Mouse (Mus musculus): ENCODE measurements around the gene Ssmem1.

The Ssmem1 gene

DNA sequence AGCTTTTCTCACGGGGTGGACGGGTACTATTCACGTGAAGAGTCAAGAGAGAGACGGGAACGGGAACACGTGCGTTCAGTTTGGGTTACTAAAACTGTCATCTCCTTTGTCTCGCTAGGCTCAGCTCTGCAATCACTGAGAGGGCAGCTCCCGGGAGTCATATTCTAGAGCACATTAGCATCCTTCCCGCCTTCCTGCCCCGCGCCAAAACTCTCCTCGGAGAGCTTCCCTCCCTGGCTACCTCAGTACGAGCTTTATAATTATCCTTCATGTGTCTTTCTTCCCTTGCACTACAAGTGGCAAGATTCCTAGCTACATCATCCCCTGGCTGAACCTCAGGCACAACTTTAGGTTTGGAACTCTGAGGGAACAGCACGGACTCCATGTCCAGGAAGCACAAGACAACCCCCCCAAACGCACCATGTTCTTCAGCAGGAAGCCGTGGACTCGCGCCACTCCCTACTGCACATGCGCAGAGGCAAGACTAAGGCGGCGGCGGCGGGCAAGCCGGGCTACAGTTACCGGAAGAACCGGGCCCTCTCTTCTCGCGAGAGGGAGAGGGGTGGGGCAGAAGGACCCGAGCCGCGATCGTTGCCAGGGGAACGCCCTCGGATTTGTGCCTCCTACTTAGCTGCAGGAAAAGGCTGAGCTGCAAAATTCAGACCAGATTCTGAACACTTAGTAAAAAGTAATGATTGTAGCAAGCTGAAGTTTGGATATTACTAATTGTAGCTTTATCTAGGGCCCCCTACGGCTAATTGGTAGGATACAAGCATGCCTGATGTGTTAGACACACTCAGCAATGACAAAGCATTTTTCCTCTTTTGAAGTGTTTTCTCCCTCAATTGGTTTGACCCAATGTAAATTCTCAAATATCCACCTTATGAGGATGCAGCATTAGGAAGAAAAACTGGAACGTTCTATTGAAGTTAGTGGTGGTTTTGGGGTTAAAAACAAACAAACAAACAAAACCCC is at the start of gene Ssmem1, which contains the start of gene Tmem209:
Gene Ssmem1, plus strand, starts transcription at position 585 of the 975 bp plus-strand sequence.
Gene Tmem209, minus strand, starts transcription at position 519 of the 975 bp plus-strand sequence.
- DNase-seq (ENCODE audit: low spot score in 2 of 2), result peak; percentile 95 to 99

DNA sequence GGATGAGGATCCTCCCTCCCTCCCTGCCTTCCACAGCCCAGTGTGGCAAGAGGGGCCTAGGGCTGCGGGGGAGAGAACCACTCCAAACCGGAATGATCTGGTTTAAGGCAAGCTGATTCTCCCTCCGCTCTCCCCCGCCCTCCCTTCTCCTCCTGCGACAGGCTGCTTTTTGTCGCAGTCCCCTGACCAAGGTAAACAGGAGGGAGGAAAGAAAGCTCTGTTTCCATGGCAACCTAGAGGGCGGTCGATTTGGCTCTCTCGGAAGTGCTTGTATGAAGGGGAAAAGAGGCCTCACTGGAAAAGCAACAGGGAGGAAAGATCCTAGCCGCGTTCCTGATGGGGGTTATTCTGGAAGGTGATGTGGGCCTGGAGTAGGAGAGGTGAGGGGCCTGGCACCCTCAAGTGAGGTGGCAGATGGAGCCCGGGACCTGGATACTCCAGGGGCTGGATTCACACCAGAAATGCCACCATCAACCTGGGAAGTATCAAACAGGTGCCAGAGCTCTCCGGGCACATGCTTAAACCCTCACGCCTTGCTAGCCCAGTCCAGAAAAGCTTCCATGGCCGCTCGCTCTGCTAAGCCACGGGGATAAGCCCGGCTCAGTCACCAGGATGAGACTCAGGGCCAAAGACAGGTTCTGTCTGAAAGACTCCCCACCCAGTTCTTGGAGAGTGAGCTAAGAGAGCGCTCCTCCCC is 48.8 kb upstream of the Ssmem1 start:
- no peak for DNase-seq (ENCODE audit: low spot score in 2 of 2)

DNA sequence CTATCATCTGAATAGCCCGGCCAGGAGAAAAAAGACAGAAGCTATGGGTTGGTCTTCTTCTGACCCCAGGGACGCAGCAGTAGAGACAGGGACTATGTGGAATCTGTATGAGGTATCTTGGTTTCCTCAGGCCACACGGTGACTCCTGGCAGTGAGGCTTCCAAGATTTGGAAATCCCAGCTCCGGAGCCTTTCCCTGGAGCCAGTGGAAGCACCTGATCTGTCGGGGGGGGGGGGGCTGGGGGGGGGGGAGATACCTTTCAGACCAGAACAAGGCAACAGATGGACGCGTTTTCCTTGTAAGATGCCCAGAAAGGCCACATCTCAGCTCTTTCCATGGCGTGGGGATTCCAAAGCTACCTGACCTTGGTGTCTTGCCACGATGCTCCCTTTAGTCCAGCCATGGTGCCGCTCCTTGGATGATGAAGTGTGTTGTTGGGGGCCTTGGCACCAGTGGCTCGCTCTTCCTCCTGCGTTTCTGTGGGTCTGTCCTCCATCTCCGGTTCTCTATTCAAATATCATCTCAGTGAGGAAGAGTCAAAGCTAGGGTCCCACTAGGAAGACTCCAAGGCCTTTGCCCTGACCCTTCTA is 47.8 kb upstream of the Ssmem1 start:
- DNase-seq (ENCODE audit: low spot score in 2 of 2), result no peak

DNA sequence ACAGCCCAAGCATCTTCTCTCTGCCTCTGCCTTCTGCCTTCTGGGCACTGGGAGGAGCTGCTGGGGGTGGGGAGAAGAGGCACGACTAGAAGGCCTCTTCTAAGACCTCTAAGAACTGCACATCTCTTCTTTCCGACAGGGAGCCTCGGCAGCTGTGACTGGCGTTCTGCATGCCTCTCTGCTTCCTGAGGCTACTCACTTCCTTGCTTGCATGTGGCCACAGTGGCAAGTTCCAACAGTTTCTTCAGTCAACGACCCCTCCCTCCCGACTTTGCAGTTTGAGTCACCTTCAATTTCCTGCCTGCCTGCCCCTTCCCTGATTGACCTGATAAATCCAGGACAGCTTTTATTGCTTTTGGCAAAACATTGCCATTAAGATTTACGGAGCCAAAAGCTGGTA is 46.8 kb upstream of the Ssmem1 start:
- DNase-seq (ENCODE audit: low spot score in 2 of 2), result peak in 1 of 2 experiments; percentile 56

DNA sequence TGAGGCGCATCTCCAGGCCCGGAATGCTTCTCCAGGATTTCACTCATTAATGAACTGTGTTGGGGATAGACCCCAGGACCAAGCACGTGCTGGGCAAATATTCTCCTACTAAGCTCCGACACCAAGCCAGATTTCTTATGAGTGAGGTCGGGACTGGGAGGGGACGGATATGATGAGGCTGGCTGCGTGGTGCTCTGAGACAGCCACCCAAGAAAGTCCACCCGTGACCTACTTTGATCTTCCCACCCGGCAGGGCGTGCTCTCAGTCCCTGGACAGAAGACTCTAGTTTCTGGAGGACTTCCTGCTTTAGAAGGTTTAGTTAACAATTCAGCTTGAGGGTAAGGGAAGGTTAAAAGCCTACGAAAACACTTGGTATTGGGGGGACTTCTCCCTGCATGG is 44.1 kb upstream of the Ssmem1 start:
- no peak for DNase-seq (ENCODE audit: low spot score in 2 of 2)

GRCm38 (mm10) chr6:30468058-30468457 is 41.6 kb upstream of the Ssmem1 start:
- no peak for DNase-seq (ENCODE audit: low spot score in 2 of 2)

- no peak for DNase-seq (ENCODE audit: low spot score in 2 of 2)
These were observed 41.0 kb upstream of the Ssmem1 start for GRCm38 (mm10) chr6:30468684-30469083.

DNA sequence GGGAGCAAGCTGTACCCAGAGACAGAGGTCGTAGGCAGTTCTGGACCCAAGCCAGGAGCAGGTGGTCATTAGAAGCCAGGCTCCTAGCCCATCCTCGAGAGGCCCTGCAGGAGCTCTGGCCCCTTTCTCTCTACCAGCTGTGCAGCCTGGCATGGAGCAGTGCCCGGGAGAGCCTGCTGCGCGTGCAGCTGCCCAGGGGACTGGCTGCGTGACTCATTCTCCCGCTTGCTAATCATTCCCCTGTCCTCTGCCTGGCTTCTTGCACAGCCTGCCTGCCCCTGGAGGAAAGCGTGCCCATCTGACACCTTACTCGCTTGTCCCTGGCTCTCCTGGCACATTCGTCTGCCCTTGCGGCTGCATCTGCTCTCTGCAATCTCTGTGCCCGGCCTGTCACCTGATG is 40.3 kb upstream of the Ssmem1 start:
- no peak for DNase-seq (ENCODE audit: low spot score in 2 of 2)

GRCm38 (mm10) chr6:30471706-30472105 is 37.9 kb upstream of the Ssmem1 start:
- no peak for DNase-seq (ENCODE audit: low spot score in 2 of 2)

GRCm38 (mm10) chr6:30476025-30476765 is 33.5 kb upstream of the Ssmem1 start:
- DNase-seq (ENCODE audit: low spot score in 2 of 2), result no peak

DNA sequence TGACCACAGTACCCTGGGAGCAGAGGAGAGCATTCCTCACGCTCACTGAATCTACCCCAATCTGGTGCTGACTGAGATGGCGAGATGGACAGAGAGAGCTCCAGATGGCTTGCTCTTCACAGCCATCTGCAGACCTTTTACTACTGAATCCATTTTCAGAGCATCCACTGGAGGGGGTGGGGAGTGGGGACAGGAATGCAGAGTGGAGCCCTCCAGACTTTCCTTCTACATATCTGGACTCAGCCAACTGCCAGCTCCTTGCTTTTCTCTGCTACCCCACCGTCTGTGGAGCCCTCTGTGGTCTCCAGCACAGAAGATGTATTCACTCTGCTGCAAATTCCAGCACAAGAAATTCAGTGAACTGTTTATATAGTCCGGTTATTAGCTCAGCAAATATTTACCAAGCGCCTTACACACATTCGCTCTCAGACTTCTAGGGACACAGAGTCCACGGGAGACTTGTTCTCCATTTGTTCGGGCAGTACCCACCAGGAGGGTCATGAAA is 32.4 kb upstream of the Ssmem1 start:
- no peak for DNase-seq (ENCODE audit: low spot score in 2 of 2)

DNA sequence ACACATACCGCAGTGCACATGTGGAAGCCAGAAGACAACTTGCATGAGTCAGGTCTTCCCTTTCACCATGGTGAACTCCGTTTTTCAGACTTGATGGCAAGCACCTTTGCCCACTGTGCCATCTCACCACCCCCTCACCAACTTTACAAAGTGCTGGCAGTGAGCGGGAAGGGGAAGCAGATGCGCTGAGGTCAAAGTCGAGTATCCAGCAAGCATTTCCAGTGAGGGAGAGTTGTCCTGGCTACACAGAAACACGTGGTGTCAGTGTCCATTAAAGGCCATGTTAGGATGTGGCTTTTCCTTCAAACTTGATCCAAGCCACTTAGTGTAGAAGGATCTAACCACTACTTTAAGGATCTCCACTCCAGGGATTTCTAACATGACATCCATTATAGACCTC is 31.9 kb upstream of the Ssmem1 start:
- DNase-seq (ENCODE audit: low spot score in 2 of 2), result no peak

DNA sequence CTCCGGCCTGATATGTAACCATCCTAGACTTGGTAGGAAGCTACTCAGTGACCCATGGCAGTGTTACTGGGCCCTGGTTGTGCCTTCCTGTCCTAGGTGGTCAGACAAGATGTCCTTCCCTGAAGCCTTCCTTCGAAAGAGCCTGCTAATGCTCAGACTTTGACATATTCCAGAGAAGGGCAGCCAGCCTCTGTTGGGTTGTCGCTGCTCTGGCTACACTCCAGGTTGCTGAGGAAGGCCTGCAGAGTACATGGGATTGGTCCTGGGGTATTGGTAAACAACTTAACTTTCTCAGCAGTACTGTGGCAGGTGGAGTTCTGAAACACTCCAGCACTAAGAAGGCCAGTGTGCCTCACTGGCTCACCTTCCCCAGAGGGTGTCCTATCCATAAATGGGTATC is 30.2 kb upstream of the Ssmem1 start:
- no peak for DNase-seq (ENCODE audit: low spot score in 2 of 2)

GRCm38 (mm10) chr6:30482908-30483307 is 26.7 kb upstream of the Ssmem1 start:
- DNase-seq (ENCODE audit: low spot score in 2 of 2), result no peak

- DNase-seq (ENCODE audit: low spot score in 2 of 2), result no peak
These were observed 23.1 kb upstream of the Ssmem1 start for GRCm38 (mm10) chr6:30486504-30486903.

DNA sequence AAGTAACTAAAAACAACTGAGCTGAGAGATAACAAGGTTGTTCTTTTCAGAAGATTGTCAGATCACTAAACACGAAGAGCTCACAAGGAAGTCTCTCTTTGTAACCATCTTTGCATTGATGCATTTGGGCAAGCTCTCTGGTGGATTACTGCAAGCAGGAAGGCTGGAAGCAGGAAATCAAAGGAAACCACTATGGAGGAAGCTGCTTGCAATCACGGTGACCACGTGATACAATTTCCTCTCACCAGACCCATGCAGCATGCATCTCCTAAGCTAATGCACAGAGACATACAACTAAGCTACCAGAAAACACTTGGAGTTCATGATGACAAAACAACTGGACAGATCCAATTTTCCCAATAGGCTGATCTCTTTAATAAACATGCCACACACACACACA is 10.6 kb upstream of the Ssmem1 start:
- no peak for DNase-seq (ENCODE audit: low spot score in 2 of 2)

DNA sequence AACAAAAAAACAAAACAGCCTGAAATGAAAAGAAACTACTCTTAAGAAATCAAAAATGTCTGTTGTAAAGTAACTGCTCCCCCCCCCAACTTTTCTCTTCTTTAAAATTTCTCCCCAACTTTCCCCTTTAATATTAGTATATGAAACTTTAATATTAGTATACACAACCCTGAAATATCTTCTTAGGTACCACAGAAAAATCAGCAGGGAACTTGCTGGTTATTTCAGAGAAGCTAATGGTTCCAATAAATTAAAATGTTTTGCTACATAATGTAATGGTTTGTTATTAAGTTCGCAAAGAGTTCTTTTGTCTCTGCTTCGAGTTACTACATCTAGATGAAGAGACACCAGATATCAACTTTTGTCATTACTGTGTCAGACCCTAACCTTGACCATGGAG is 825 bp upstream of the Ssmem1 start:
- no peak for DNase-seq (ENCODE audit: low spot score in 2 of 2)

- peak in 1 of 2 experiments; percentile 6 for DNase-seq (ENCODE audit: low spot score in 2 of 2)
These were observed 642 bp downstream of the Ssmem1 start for GRCm38 (mm10) chr6:30510291-30510690.

DNA sequence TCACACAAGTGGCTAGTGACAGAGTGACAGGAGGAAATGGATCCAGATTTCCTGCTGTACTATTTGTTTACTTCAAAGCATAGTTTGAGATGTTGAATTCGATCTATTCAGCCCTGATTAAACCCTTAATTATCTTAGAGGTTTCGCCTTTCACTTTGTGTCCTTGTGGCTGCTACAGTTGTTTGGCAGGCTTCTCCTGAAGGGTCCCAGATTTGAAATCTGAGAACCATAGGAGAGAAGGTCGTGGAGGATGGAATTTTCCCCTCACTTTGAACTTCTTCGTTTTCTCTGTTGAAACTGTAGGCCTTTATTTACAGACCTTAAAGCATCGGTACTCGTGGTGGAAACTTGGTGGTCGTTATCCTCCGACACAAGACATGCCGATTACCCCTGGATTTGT is 4.6 kb downstream of the Ssmem1 start:
- DNase-seq (ENCODE audit: low spot score in 2 of 2), result no peak

DNA sequence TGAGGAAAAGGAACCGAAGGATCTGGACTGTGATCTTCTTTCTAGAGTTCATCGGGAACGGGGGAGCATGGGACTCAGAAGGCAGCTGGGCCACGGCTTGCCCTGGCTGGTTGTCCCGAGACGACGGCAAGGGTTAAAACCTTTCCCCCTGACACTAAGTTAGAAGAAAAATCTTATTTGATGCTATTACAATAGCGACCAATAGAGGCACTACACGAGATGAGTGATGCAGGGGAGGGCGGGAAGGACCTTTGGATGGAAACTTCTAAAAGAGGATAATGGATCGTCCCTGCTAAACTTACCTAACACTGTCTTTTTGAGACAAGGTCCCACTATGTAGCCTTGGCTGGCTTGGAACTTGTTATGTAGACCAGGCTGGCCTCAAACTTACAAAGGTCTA is 10.8 kb downstream of the Ssmem1 start:
- DNase-seq (ENCODE audit: low spot score in 2 of 2), result no peak
